Mouse (Mus musculus) thymus, adult 2 months (tissue): ENCODE measurements at regions not wholly inside any gene's neighbourhood (a gene's known extent, or its start where the extent isn't known, plus 50 kb on each side); places are given as distances from the start of the nearest gene placed in this dataset.

ENCODE experiments used
- DNase-seq: peaks from one replicate; pipeline ENCODE4 v3.0.0; 2021
- H3K27ac ChIP-seq: fragments of 200-500 bp; 2 replicates; pipeline ENCODE4 v1.5.1; 2012; ENCODE audit warnings: low read length, control low read depth; ENCODE audit not compliant: control insufficient read depth, insufficient read depth
- H3K27me3 ChIP-seq: fragments of 200-500 bp; 2 replicates; pipeline ENCODE4 v1.6.1; 2012; ENCODE audit warnings: mild to moderate bottlenecking, low read length, moderate library complexity, mixed read lengths; ENCODE audit not compliant: control insufficient read depth, insufficient read depth
- H3K36me3 ChIP-seq: fragments of 200-500 bp; 2 replicates; pipeline ENCODE4 v1.6.1; 2012; ENCODE audit warnings: mild to moderate bottlenecking, low read length, moderate library complexity; ENCODE audit not compliant: control insufficient read depth, insufficient read depth
- H3K4me1 ChIP-seq: fragments of 200-500 bp; replicated peaks from 2 replicates; pipeline ENCODE4 v1.6.1; 2012; ENCODE audit warnings: low read length; ENCODE audit not compliant: control insufficient read depth, insufficient read depth
- H3K4me3 ChIP-seq: fragments of 200-500 bp; 2 replicates; pipeline ENCODE4 v1.5.1; 2012; ENCODE audit warnings: mild to moderate bottlenecking, low read length, control low read depth, moderate library complexity; ENCODE audit not compliant: control insufficient read depth, insufficient read depth
- CTCF ChIP-seq: fragments of 200-500 bp; IDR thresholded peaks from 2 replicates; pipeline ENCODE4 v1.5.1; 2012; ENCODE audit warnings: mild to moderate bottlenecking, control low read depth, low read length, moderate library complexity, borderline replicate concordance; ENCODE audit not compliant: control insufficient read depth, poor library complexity, insufficient read depth; ENCODE audit errors: extremely low read depth
- POLR2A ChIP-seq: fragments of 200-500 bp; IDR thresholded peaks from 2 replicates; pipeline ENCODE4 v1.6.1; 2012; ENCODE audit warnings: mild to moderate bottlenecking, low read length, control low read depth, moderate library complexity; ENCODE audit not compliant: control insufficient read depth, poor library complexity, insufficient read depth; ENCODE audit errors: extremely low read depth
- WGBS: fragments of 180-500 bp; shearing (Covaris S2); methylation state at CpG from one replicate; pipeline ENCODE4 v1.1.7; 2018; 5-methylcytosine and 5-hydroxymethylcytosine counted together

- no peaks in the 10 kb centered on the region for H3K27me3 ChIP-seq
- H3K27ac ChIP-seq, result no peak overlapping the region
- DNase-seq, result no peak
- WGBS, result 87% methylated on average over 7 of the region's 7 CpGs
- no peaks in the 10 kb centered on the region for H3K36me3 ChIP-seq
- TF ChIP-seq POLR2A, result no peak
- H3K4me1 ChIP-seq, result no peaks in the 10 kb centered on the region
- H3K4me3 ChIP-seq, result no peak overlapping the region
These were observed 87.1 kb upstream of the Mtap start for GRCm38 (mm10) chr4:89049592-89050440.

GRCm38 (mm10) chr4:89044516-89044915, 92.4 kb upstream of the Mtap start:
- Histone ChIP-seq H3K27ac (no peak overlapping the region), H3K36me3 (no peaks in the 10 kb centered on the region), H3K4me1 (no peaks in the 10 kb centered on the region), H3K4me3 (no peak overlapping the region), H3K27me3 (no peaks in the 10 kb centered on the region)
- TF ChIP-seq POLR2A (no peak), CTCF (no peak)
- no peak for DNase-seq

GRCm38 (mm10) chr4:89043982-89044381, 92.9 kb upstream of the Mtap start:
- no peak for DNase-seq
- no peak overlapping the region for H3K4me3 ChIP-seq
- H3K27ac ChIP-seq, result no peak overlapping the region
- 5% methylated on average over 1 of the region's 1 CpGs for WGBS
- TF ChIP-seq POLR2A, result no peak
- TF ChIP-seq CTCF, result no peak
- H3K4me1 ChIP-seq, result no peaks in the 10 kb centered on the region
- no peaks in the 10 kb centered on the region for H3K36me3 ChIP-seq
- no peaks in the 10 kb centered on the region for H3K27me3 ChIP-seq

- Histone ChIP-seq H3K27ac (no peak overlapping the region), H3K4me3 (no peak overlapping the region), H3K4me1 (no peaks in the 10 kb centered on the region), H3K36me3 (no peaks in the 10 kb centered on the region), H3K27me3 (no peaks in the 10 kb centered on the region)
- WGBS, result 92% methylated on average over 5 of the region's 5 CpGs
- TF ChIP-seq POLR2A (no peak), CTCF (no peak)
- DNase-seq, result no peak
These were observed 96.1 kb upstream of the Mtap start for GRCm38 (mm10) chr4:89040856-89041255.

- no peak for TF ChIP-seq CTCF
- H3K27me3 ChIP-seq, result no peaks in the 10 kb centered on the region
- DNase-seq, result no peak
- no peaks in the 10 kb centered on the region for H3K4me1 ChIP-seq
- no peak overlapping the region for H3K4me3 ChIP-seq
- WGBS, result 88% methylated on average over 5 of the region's 5 CpGs
- no peak overlapping the region for H3K27ac ChIP-seq
- H3K36me3 ChIP-seq, result no peaks in the 10 kb centered on the region
These were observed 98.0 kb upstream of the Mtap start for GRCm38 (mm10) chr4:89038906-89039305.

- WGBS, result 94% methylated on average over 4 of the region's 4 CpGs
- Histone ChIP-seq H3K4me1 (no peaks in the 10 kb centered on the region), H3K36me3 (no peaks in the 10 kb centered on the region), H3K27me3 (no peaks in the 10 kb centered on the region), H3K4me3 (no peak overlapping the region), H3K27ac (no peak overlapping the region)
- no peak for TF ChIP-seq POLR2A
- no peak for TF ChIP-seq CTCF
- no peak for DNase-seq
These were observed 98.8 kb upstream of the Mtap start for GRCm38 (mm10) chr4:89038135-89038534.

GRCm38 (mm10) chr4:89034822-89035221, 102.1 kb upstream of the Mtap start:
- no peak for DNase-seq
- Histone ChIP-seq H3K27me3 (no peaks in the 10 kb centered on the region), H3K4me1 (no peaks in the 10 kb centered on the region), H3K4me3 (no peak overlapping the region), H3K36me3 (no peaks in the 10 kb centered on the region), H3K27ac (no peak overlapping the region)
- TF ChIP-seq CTCF, result no peak
- no peak for TF ChIP-seq POLR2A
- 80% methylated on average over 2 of the region's 2 CpGs for WGBS
